Mouse (Mus musculus): ENCODE measurements around the gene Chdh.

The Chdh gene

GRCm38 (mm10) chr14:30056031-30056766, 47.4 kb downstream of the Chdh start:
- DNase-seq (ENCODE audit: low read depth) = no peak

GRCm38 (mm10) chr14:30064864-30065263, 56.0 kb downstream of the Chdh start:
- DNase-seq (ENCODE audit: low read depth) = no peak

GRCm38 (mm10) chr14:30066752-30067151, 57.9 kb downstream of the Chdh start:
- DNase-seq (ENCODE audit: low read depth) = no peak

- no peak for DNase-seq (ENCODE audit: low read depth)
These were observed 59.7 kb downstream of the Chdh start for GRCm38 (mm10) chr14:30068566-30068965.

- no peak for DNase-seq (ENCODE audit: low read depth)
These were observed 66.6 kb downstream of the Chdh start for GRCm38 (mm10) chr14:30075268-30075887.

GRCm38 (mm10) chr14:30078115-30078808, 69.4 kb downstream of the Chdh start:
- DNase-seq (ENCODE audit: low read depth) = no peak

- no peak for DNase-seq (ENCODE audit: low read depth)
These were observed 70.9 kb downstream of the Chdh start for GRCm38 (mm10) chr14:30079729-30080128.

Data from fibroblast of lung, adult 2 months (primary cell).